Mouse (Mus musculus) G1E (cell line): ENCODE measurements around the gene Srrm2.

Experiments used
- CTCF ChIP-seq: IDR thresholded peaks from 2 replicates; pipeline ENCODE4 v1.5.1; 2012; ENCODE audit warnings: low read depth, low read length, inconsistent platforms, mixed read lengths
- GATA1 ChIP-seq: IDR thresholded peaks from 2 replicates; pipeline ENCODE4 v1.6.1; 2012; ENCODE audit warnings: borderline replicate concordance, low read length, inconsistent platforms, mixed read lengths
- GATA2 ChIP-seq: IDR thresholded peaks from 2 replicates; pipeline ENCODE4 v1.6.1; 2012; ENCODE audit warnings: low read depth, low read length, inconsistent platforms, borderline replicate concordance
- POLR2AphosphoS5 ChIP-seq: IDR thresholded peaks from 2 replicates; pipeline ENCODE4 v1.6.1; 2012; ENCODE audit warnings: low read depth, low read length, inconsistent platforms; ENCODE audit not compliant: insufficient replicate concordance

DNA sequence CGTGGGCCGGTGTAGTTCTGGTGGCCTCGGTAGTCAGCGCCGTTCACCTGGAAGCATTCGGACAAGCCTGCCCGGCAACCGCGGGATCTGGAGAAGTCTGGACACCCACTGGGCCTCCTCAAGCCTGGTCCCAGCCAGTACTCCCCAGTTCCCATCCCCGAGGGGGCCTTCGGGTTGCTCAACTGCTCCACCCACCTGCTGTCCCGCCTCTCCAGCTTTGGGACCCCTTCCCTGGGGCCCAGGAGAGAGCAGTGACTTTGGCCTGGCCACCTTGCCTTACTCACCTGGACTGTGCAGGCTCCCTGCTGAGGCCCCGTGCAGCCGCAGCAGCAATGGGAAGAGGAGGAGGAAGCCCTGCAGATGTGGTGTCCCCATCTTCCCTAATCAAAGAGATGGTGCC lies 45.7 kb upstream of the Srrm2 start:
- TF ChIP-seq GATA2 (no peak), CTCF (no peak), POLR2AphosphoS5 (no peak), GATA1 (no peak)
